Comparison of ENCODE assay signal across 10 mouse cellular contexts in genomic region chr1:155062963-155063362, GRCm38 (mm10). TPM values are rescaled to one million over a fixed set of nuclear protein-coding genes. Genes with fewer than 3 reads are reported as not detected.
DNase-seq lines count a peak whose midpoint lies in the region; ATAC-seq lines count a peak whose summit lies in the region.
"Had no signal": no experiment of that assay in that cellular context is flagged by ENCODE, and none has a peak within 500 bp of the region (broad histone marks: within the 10 kb centered on the region; RNA-seq: fewer than 3 reads in every experiment).

No protein-coding gene starts in this region.

- WGBS in forebrain, embryonic 16.5 days = 66% methylated on average over 4 of the region's 4 CpGs
- 56% methylated on average over 4 of the region's 4 CpGs for WGBS in neural tube, embryonic 15.5 days

- peak; percentile 54 for DNase-seq in adrenal gland, postnatal 10 days
- DNase-seq in adrenal gland, adult 18-20 months (ENCODE audit: low spot score in 2 of 2) = no peak
- DNase-seq in right cerebral cortex, postnatal 10 days (ENCODE audit: low spot score in 2 of 2) = peak; percentile 72 to 73
- DNase-seq in right cerebral cortex, postnatal 36 days (ENCODE audit: low spot score in 2 of 2) = no peak
- DNase-seq in thymus, postnatal 0 days (ENCODE audit: low spot score) = no peak
- DNase-seq in ovary, postnatal 36 days (ENCODE audit: low spot score) = no peak
- DNase-seq: heart, postnatal 4 days had no signal

- no peaks in the 10 kb centered on the region for H3K36me3 ChIP-seq in forebrain, embryonic 16.5 days (ENCODE audit: control insufficient read depth, insufficient read depth)
- H3K36me3 ChIP-seq in neural tube, embryonic 15.5 days = no peaks in the 10 kb centered on the region
- H3K36me3 ChIP-seq: liver, embryonic 12.5 days had no signal

- peaks cover 12% of the 10 kb centered on the region for H3K4me1 ChIP-seq in forebrain, embryonic 16.5 days (replicated peaks; ENCODE audit: control insufficient read depth, insufficient read depth, low read length)
- peaks cover 26% of the 10 kb centered on the region for H3K4me1 ChIP-seq in neural tube, embryonic 15.5 days

- H3K9ac ChIP-seq in forebrain, embryonic 16.5 days (replicated peaks; ENCODE audit: low read depth, low read length) = no peak overlapping the region
- no peak overlapping the region for H3K9ac ChIP-seq in neural tube, embryonic 15.5 days (replicated peaks)
- H3K9ac ChIP-seq: liver, embryonic 12.5 days had no signal

- no peak overlapping the region for H3K4me2 ChIP-seq in forebrain, embryonic 16.5 days (ENCODE audit: low read length)
- H3K4me2 ChIP-seq in neural tube, embryonic 15.5 days = no peak overlapping the region
- H3K4me2 ChIP-seq: liver, embryonic 12.5 days had no signal

- H3K27ac ChIP-seq in forebrain, embryonic 16.5 days (ENCODE audit: low read length) = peak overlapping the region; percentile 10; the same call in 1 of the 2 replicates
- no peak overlapping the region for H3K27ac ChIP-seq in neural tube, embryonic 15.5 days (replicated peaks)
- H3K27ac ChIP-seq: liver, embryonic 12.5 days had no signal

- no peaks in the 10 kb centered on the region for H3K9me3 ChIP-seq in forebrain, embryonic 16.5 days (ENCODE audit: control insufficient read depth, low read length)
- no peaks in the 10 kb centered on the region for H3K9me3 ChIP-seq in neural tube, embryonic 15.5 days (replicated peaks)
- H3K9me3 ChIP-seq: liver, embryonic 12.5 days had no signal

- no peaks in the 10 kb centered on the region for H3K27me3 ChIP-seq in forebrain, embryonic 16.5 days (replicated peaks; ENCODE audit: control insufficient read depth, insufficient read depth, low read length)
- no peaks in the 10 kb centered on the region for H3K27me3 ChIP-seq in neural tube, embryonic 15.5 days (replicated peaks)

- ATAC-seq in forebrain, embryonic 16.5 days = peak; percentile 83
- ATAC-seq in neural tube, embryonic 15.5 days (ENCODE audit: low FRiP score) = peak; percentile 53; the same call in 1 of the 2 replicates
- ATAC-seq: liver, embryonic 12.5 days had no signal

- no peak overlapping the region for H3K4me3 ChIP-seq in forebrain, embryonic 16.5 days (replicated peaks; ENCODE audit: low read length)
- no peak overlapping the region for H3K4me3 ChIP-seq in neural tube, embryonic 15.5 days (replicated peaks)
- H3K4me3 ChIP-seq: liver, embryonic 12.5 days had no signal

RNA-seq across cellular contexts. Expression of gene Ier5, which starts 36.5 kb away (rescaled TPM):
- total RNA-seq in adrenal gland, postnatal 10 days (2021) = 10 to 100 TPM; 10.8 to 12.6 TPM
- total RNA-seq in adrenal gland, adult 18-20 months (2021) = 10 to 100 TPM in 1 of 2 experiments, 1 to 10 TPM in 1; 9.4 to 15.5 TPM
- 9.3 and 12.6 TPM in 2 replicates for polyA plus RNA-seq in forebrain, embryonic 16.5 days (2015; fragmentation: Nextera tagmentation; extraction: Ambion mirVana)
- polyA plus RNA-seq in neural tube, embryonic 15.5 days (2015; fragmentation: Nextera tagmentation; extraction: Ambion mirVana) = 3.9 and 4.8 TPM in 2 replicates
- polyA plus RNA-seq in thymus, postnatal 0 days (2015; fragmentation: Nextera tagmentation; extraction: Ambion mirVana) = 6.4 and 10.8 TPM in 2 replicates

Comparison
In these comparisons a context has a peak if more than half of its experiments do, and no peak if none do; other contexts are left out.
1. DNase-seq: peak in adrenal gland, postnatal 10 days (single experiment) and right cerebral cortex, postnatal 10 days (2 of 2); none in adrenal gland, adult 18-20 months (0 of 2), right cerebral cortex, postnatal 36 days (0 of 2), thymus, postnatal 0 days (single experiment) and ovary, postnatal 36 days (single experiment).